Mouse (Mus musculus) brain, embryonic 14.5 days (tissue): ENCODE results near the gene Pla2g12b.

Experiments used
- CTCF ChIP-seq: fragments of 200-500 bp; IDR thresholded peaks from 2 replicates; pipeline ENCODE4 v1.5.1; 2012; ENCODE audit warnings: inconsistent platforms, mild to moderate bottlenecking, moderate library complexity, borderline replicate concordance; ENCODE audit not compliant: insufficient read depth, insufficient read length; ENCODE audit errors: extremely low read depth
- POLR2A ChIP-seq: fragments of 200-500 bp; IDR thresholded peaks from 2 replicates; pipeline ENCODE4 v1.6.1; 2012; ENCODE audit warnings: mild to moderate bottlenecking, inconsistent platforms, borderline replicate concordance; ENCODE audit not compliant: poor library complexity, insufficient read depth, insufficient read length, severe bottlenecking; ENCODE audit errors: extremely low read depth

- no peak for TF ChIP-seq POLR2A
- TF ChIP-seq CTCF, result no peak
These were observed 21.9 kb downstream of the Pla2g12b start for GRCm38 (mm10) chr10:59425369-59425768.
